Mouse (Mus musculus): ENCODE data around the gene Vegfd.

Vegfd gene

DNA sequence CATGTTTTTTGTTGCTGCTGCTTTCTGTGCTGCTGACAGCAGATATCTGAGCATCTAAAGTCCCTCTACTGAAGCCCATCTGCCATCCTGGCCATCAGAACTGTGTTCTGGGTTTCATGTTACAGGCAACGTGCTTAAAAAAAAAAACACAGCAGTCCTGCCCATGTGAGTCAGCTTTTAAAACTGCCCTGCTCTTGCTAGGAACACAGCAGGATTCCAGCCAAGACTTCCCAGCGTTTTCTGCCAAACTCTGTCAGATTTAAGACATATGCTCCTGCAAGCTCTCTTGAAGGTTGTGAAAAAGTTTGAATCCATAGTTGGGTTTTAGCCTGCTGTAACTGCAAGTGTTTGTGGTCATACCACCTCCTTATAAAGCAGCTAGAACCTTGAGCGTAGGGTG, at the start of gene Vegfd:
Vegfd (plus strand) TSS at position 298 of the 400 bp plus-strand sequence.
- DNase-seq, result no peak

DNA sequence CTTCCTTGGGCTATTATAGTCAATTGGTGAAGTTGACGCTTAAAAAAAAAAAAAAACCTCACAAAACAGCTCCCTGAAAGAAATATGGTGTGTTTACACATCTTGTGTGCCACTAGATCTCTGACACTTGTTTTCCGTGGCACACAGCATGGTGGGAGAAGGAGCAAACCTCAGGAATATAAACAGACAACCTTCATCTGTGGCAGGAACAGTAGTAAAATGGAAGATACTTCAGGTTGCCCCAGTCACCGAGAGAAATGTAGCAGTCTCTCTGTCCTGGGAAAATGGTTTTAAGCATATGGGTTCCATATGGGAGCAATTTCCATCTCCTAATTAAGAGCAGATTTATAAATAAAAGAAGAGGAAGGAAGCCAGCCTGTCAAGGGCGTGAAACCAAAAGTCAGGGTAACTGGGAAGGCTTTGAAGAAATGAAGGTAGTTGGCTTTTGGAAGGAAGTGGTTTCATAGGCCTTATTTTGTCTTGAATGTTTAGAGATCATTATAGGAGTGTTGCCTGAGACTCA, 49.7 kb upstream of the Vegfd start:
- no peak for DNase-seq

DNA sequence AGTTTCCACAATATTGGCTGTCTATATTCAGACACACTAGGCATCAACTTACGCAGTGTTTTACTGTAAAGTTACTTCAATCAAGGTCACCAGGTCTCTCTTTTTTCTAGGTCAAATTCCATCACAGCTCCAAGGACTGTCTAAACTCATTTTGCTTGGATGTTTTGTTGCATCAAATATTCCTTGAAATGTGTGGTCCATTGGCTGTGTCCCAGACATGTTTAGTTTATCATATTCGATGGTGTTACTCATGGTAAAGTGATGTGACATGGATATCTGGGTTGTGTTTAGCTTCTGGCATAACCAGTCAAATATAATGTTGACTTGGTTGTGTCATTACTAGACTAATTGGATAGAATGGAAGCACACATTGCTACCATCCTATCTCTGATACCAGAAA, 42.8 kb upstream of the Vegfd start:
- no peak for DNase-seq

GRCm38 (mm10) chrX:164330766-164331165, 42.4 kb upstream of the Vegfd start:
- no peak for DNase-seq

DNA sequence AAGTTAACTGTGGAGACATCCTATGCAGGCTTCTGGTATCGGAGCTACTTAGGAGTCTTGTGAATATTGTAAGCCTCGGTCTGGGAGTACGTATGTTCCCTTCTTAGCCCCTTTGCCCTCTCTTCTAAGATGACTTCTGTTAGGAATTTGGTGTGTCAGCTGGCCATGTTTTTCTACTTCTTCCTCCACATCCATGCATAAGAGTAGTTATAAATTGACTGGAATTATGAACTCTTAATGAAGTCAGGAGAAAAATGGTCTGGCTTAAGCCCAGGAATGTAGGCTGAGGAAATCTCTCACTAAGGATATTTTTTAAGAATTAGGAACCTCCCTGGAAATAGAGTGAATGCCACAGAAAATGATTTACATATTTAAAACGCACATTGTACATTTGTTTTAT, 34.6 kb upstream of the Vegfd start:
- no peak for DNase-seq

GRCm38 (mm10) chrX:164345359-164345938, 27.7 kb upstream of the Vegfd start:
- no peak for DNase-seq

- DNase-seq, result no peak
Measured at GRCm38 (mm10) chrX:164348937-164349336, 24.2 kb upstream of the Vegfd start.

- no peak for DNase-seq
Measured at GRCm38 (mm10) chrX:164365153-164365865, 7.9 kb upstream of the Vegfd start.

- no peak for DNase-seq
Measured at GRCm38 (mm10) chrX:164370576-164370975, 2.6 kb upstream of the Vegfd start.

DNA sequence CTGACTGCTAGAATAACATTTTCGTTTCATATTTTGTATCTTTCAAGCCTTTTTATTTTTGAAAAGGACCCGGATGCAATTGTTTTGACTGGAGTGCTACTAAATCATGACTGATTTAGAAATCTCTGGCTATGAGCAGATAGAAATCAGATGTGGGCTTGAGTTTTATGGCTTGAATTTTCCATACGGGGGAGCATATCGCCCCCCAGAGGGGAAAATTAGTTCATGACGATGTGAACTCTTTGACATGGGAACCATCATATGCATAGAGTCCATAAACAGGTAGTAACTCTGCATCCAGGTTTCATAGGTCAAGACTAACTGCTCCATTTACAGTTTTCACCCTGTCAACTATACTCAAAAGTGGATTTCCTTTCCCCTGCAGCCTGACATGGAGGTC, 1.4 kb downstream of the Vegfd start:
- DNase-seq, result no peak

DNA sequence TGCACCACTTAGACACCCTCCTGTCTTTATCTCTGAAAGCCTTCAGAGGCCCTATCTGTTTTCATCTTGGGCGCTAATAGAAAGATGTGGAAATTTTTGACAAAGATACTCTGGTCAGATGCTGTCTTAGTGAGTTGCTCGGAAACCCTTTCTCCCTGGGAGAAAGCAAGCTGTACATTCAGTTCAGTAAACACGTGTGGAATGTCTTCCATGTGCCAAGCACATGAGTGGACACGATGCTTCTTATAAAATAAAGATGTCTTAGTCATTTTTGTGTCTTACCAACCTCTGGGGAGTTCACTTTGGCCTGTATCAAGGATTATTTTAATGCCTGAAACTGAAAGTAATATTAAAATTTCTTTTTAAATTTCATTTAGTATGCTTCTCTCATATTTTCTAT, 6.5 kb downstream of the Vegfd start:
- no peak for DNase-seq

DNA sequence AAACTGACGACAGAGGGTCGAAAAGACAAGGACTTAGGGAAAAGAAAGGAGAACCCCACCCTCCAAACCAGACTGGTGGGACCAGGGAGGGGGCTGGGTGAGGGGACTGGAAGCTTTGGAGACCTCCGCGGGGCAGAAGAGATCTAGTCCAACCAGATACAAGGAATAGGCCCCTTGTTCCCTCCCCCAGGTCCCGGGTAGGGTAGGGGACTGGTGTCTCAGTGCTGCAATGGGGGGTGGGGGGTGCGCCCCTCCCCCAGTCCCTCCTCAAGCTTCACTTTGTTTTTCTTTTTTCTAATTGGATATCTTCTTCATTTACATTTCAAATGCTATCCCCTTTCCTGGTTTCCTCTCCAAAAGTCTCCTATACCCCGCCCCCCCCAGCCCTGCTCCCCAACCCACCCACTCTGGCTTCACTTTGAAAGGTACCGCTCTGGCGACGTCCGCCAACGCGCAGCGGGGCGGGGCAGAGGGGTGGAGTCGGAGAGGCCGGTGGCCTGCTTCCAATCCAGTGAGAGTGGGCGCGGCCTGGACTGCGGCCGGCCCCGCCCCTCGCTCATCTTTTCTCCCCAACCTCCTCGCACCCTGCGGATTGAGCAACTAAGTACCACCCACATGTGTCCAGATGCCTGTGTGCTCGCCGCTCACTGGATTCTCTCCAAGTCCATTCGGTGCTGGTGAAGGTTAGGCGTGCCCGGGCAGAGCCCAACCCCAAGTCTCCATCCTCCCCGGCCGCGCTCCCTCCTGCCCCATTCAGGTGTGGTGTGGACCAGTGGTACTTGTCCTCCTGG, 8.6 kb downstream of the Vegfd start:
- DNase-seq, result peak; percentile 87

GRCm38 (mm10) chrX:164394091-164394490, 20.9 kb downstream of the Vegfd start:
- no peak for DNase-seq

- DNase-seq, result no peak
Measured at GRCm38 (mm10) chrX:164398456-164398855, 25.3 kb downstream of the Vegfd start.

GRCm38 (mm10) chrX:164405080-164405649, 32.0 kb downstream of the Vegfd start:
- no peak for DNase-seq

DNA sequence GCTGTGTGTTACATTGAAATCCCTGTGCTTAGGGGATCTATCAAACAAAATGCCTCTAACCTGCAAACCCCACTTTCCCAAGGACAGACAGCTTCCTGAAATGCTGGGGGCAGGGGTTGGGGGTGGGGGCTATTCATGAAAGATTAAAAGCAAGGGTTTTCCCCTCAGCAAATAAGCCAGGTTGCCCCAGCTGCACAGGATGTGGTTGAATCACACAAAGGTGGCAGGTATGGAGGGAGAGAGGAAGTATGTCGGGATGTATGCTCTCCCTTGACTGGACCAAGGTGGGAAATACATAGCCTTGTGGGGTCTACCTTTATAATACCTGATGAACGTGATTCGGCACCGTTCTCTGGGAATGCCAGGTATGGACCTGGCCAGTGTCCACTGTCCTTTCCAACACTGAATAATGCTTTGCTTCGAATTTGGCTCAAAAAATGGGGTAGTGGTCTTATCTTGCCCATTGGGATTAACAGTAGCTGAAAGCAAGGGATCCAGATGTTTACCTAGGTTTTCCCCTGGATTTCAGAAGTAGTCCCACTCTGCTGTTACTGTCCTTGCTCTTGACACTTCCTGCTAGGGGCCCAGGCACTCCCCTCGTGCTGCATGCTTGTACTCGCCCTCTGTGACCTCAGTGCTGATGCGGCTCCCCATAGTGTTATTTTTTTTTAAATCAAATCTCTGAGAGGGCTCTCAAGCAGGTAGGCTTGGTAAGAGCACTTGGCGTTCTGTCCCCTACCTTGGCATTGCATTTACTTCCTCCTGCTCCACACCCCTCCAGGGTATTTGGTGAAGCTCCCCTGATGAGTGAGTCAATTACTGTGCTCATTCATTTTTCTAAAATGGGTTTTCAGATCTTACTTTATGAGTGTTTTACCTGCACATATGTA, 33.2 kb downstream of the Vegfd start:
- no peak for DNase-seq

DNA sequence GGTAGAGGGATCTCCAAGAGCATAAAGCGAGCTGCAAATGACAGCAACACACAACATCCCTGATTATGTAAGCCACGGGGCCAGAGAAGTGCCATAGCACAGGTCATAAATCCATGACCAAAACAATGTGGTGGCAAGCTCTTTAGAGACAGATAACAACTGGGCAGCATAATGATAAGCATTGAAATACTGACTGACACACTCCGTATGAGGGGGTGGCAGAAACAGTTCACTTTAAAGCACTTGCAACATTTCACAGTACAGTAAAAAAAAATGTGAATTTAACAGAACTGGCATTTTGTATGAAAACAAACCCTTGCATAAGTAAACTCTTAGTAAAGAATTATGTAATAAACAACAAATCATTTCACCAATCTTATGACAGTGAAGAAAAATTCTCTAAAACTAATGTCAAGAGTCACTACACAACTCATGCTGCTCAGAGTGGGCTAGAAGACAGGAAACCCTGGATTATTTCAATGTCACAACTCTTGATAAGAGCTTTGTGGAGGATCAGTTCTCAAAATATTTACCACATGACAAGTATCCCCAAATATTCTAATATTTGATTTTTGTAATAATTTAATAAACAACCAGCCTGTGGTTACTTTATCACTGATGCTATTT, 35.2 kb downstream of the Vegfd start:
- DNase-seq, result no peak

DNA sequence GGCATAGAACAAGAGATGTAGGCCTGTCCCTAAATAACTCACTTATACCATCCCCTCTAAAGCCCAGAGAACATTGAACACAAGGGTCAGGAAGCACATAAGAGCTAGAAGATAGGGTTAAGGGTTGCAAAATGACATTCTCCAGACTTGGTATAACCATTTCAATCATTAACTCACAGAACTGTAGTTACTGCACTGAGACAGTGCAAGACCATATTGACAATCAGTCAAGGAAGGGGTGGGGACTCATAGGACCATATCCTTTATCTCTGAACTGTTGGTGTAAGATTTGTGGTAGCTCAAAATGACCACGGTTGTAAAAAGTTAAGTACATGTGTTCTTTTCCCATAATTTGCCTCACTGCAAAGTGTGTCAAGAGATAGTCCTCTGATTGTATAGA, 37.4 kb downstream of the Vegfd start:
- no peak for DNase-seq

DNA sequence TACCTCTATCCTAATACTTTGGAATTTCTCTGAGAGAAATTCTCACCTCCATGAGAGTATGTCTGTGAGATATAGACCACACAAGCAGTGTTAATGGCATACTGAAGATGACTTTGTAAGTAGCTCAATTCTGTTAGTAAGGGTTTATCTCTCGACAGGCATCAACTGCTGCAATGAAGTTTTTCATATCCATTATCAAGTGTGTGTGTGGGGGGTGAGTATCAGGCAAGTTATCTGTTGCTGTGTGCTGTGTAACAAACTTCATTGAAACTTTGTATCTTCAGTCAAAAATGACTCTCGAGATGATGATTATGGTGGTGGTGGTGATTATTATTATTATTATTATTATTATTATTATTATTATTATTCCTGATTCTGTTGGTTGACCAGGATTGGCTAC, 43.6 kb downstream of the Vegfd start:
- no peak for DNase-seq

GRCm38 (mm10) chrX:164418008-164418407, 44.8 kb downstream of the Vegfd start:
- DNase-seq, result no peak

DNA sequence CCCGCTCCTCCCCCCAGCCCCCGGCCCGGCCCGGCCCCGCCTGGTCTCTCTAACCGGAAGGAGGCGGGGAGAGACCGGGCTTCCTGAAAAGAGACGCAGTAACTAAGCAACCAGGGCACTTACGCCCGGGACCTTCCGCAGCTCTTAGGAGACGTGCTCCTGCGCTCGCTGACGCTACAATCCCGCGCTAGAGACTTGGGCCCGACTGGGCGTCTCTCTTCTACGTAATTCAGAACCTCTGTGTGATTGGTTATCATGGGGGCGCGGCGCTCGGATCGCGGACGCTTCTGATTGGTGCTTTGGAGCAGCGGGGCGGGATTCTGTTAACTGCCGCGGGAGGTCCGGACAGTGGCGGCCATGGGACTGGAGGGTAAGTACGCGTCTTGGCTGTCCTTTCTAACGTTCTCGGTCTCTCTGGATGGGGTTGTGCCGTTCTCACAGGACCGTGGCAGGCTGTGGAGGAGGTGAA, 46.3 kb downstream of the Vegfd start, which contains the start of gene Piga:
Piga (plus strand) TSS at position 317 of the 469 bp plus-strand sequence.
- peak; percentile 93 for DNase-seq

DNA sequence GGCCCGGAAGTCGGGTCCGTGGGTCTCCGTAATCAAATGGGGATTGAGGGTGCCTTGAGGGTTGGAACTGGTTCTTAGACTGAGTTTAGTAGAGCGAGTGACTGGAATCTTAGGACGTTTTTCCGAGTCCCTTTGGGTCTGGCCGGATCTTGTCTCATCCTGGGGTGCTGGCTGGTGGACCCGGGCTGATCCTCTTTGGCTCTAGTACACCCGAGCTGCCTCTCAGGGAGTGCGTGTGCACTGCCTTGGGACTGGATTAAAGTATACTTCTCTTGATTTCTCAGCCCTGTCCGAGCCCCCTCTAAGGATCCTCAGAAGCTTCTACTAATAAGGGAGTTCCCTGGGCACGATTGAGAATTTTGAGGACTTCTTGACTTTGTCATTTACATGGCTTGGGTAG, 46.8 kb downstream of the Vegfd start:
- DNase-seq, result no peak
